Mouse (Mus musculus): ENCODE data around the gene Rpl36al.

DNA sequence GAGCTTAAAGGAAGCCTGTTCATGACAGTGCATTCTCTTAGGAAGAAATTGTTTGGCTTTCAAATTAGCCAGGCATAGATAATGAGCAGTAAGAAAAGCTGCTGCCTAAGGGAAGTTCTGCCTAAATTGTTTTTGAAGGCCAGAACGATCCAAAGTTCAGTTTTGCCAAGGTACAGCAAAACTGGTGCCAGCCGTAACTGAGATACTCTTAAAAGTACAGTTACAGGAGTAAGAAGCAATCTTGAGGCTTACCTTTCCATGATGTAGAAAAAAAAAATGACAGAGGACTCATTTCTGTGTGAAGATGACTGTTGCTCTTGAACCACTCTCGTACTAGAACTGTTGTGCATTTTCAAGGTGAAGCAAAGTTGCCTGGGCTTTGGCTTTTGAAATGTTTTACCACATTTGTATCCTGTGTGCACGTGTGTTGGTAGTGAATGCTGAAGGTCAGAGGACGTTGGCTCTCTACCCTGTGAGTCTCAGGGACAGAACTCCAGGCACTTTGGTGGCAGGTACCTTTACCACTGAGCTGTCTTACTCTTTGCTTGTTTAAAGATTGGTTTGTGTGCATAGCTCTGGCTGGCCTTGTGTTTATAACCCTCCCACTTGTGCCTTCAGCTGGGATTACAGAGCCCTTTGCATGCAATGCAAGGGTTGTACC lies 3.1 kb upstream of the Rpl36al start:
- no peak for TF ChIP-seq POLR2A (IDR thresholded peaks at IDR 0.05; ENCODE audit: extremely low read depth, insufficient read depth, low read length)
- no peak for TF ChIP-seq CTCF (IDR thresholded peaks at IDR 0.05; ENCODE audit: low read depth, low read length)

Data from liver, adult 2 months (tissue).